Comparison of ENCODE assay signal across 8 mouse cellular contexts in the genomic region with DNA sequence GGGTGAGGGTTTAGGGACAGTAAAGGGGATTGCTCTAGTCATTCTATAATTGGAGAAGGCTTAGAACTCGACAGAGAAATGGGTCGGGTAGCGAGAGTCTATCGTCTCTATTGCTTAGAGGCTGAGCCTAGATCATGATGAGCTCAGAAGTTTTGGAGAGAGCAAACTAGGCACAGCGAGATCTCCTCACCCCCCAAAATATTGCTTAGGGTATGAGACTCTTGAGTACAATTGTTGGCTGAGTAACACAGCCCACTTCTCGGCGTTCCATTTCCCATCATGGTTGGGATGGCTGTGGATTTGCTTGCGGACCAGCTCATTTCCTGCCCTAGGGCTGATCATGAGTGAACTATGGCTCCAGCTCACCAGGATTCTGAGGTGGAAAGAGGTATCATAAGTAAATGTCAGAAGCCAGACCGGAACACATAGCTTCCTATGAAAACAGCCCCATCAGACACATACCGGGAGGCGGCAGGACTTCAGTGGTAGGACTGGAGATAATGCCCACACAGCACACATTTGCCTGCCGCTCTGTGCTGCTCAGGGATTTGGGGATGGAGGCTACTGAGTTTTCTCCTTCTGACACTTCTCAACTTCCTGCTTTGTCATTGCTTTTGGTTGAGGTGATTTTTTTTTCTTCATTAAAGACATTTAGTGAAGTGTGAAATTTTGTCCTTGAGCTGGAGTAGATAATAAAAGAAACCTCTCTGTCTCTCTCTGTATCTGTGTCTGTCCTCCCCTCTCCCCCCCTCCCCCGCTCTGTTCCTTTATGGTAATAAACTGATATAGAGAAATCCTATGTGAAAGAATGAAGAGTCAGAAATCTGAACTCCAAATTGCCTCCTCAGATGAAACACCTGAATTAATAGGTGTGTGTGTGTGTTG. TPM values are rescaled to one million over a fixed set of nuclear protein-coding genes. Genes with fewer than 3 reads are reported as not detected.
DNase-seq lines count a peak whose midpoint lies in the region; ATAC-seq and TF ChIP-seq lines count a peak whose summit lies in the region.

No protein-coding gene starts in this region.

- peaks cover 10% of the 10 kb centered on the region for H3K36me3 ChIP-seq in lung, embryonic 14.5 days (ENCODE audit: insufficient read depth)
- peaks cover 7% of the 10 kb centered on the region for H3K36me3 ChIP-seq in hindbrain, embryonic 12.5 days
- H3K36me3 ChIP-seq in midbrain, embryonic 10.5 days: peaks cover 16% of the 10 kb centered on the region

- no peaks in the 10 kb centered on the region for H3K27me3 ChIP-seq in lung, embryonic 14.5 days (ENCODE audit: insufficient read depth, low read length)
- peaks cover 27% of the 10 kb centered on the region for H3K27me3 ChIP-seq in hindbrain, embryonic 12.5 days
- peaks cover 22% of the 10 kb centered on the region for H3K27me3 ChIP-seq in midbrain, embryonic 10.5 days (ENCODE audit: low read depth, poor library complexity, severe bottlenecking)

- H3K4me2 ChIP-seq in lung, embryonic 14.5 days: peak overlapping the region; percentile 80
- H3K4me2 ChIP-seq in hindbrain, embryonic 12.5 days (replicated peaks): peak overlapping the region; percentile 72

- peak overlapping the region; percentile 74 for H3K4me3 ChIP-seq in lung, embryonic 14.5 days (ENCODE audit: low read depth, low read length)
- H3K4me3 ChIP-seq in cortical plate, adult 2 months (ENCODE audit: insufficient read depth, low read length): peak overlapping the region; percentile 76
- H3K4me3 ChIP-seq in hindbrain, embryonic 12.5 days: peak overlapping the region; percentile 76
- peak overlapping the region; percentile 81 for H3K4me3 ChIP-seq in midbrain, embryonic 10.5 days

- peak; percentile 30; the same call in 1 of the 2 replicates for ATAC-seq in lung, embryonic 14.5 days (ENCODE audit: insufficient read depth)
- ATAC-seq in hindbrain, embryonic 12.5 days (ENCODE audit: low FRiP score): no peak; the same call in none of the 2 replicates

- no peak for DNase-seq in lung, embryonic 14.5 days
- DNase-seq in lung, postnatal 14 days: no peak
- no peak for DNase-seq in midbrain, embryonic 10.5 days (ENCODE audit: low spot score)
- DNase-seq in adrenal gland, adult 8-10 months: no peak
- no peak for DNase-seq in embryo, embryonic 10 days (ENCODE audit: low spot score)
- DNase-seq in cerebellum, adult 18-20 months: no peak

- 0 out of 2 replicates have a peak, but pooled peaks have one; percentile 25 for TF ChIP-seq POLR2A in cortical plate, adult 2 months (IDR thresholded peaks at IDR 0.05; ENCODE audit: extremely low read depth, insufficient read depth, low read length)

- peak overlapping the region; percentile 88; the same call in 1 of the 2 replicates for H3K27ac ChIP-seq in lung, embryonic 14.5 days (ENCODE audit: low read depth)
- peak overlapping the region; percentile 96 for H3K27ac ChIP-seq in cortical plate, adult 2 months (ENCODE audit: insufficient read depth, low read length)
- H3K27ac ChIP-seq in hindbrain, embryonic 12.5 days: no peak overlapping the region
- peak overlapping the region; percentile 98 for H3K27ac ChIP-seq in midbrain, embryonic 10.5 days (replicated peaks)

- TF ChIP-seq CTCF in lung, embryonic 14.5 days (IDR thresholded peaks at IDR 0.05; ENCODE audit: low read depth): no peak
- TF ChIP-seq CTCF in cortical plate, adult 2 months (IDR thresholded peaks at IDR 0.05; ENCODE audit: extremely low read depth, insufficient read depth, low read length): no peak

- H3K9ac ChIP-seq in lung, embryonic 14.5 days: peak overlapping the region; percentile 82
- H3K9ac ChIP-seq in hindbrain, embryonic 12.5 days: peak overlapping the region; percentile 77

- WGBS in lung, embryonic 14.5 days: 11% methylated on average over 13 of the region's 13 CpGs
- WGBS in hindbrain, embryonic 12.5 days: 19% methylated on average over 13 of the region's 13 CpGs
- 20% methylated on average over 13 of the region's 13 CpGs for WGBS in midbrain, embryonic 10.5 days

- H3K4me1 ChIP-seq in lung, embryonic 14.5 days (ENCODE audit: insufficient read depth): no peaks in the 10 kb centered on the region
- H3K4me1 ChIP-seq in cortical plate, adult 2 months (ENCODE audit: control insufficient read depth, insufficient read depth, low read length): 0 out of 2 replicates have a peak, but pooled peaks cover 3% of the 10 kb centered on the region
- H3K4me1 ChIP-seq in hindbrain, embryonic 12.5 days: peaks cover 17% of the 10 kb centered on the region
- H3K4me1 ChIP-seq in midbrain, embryonic 10.5 days: peaks cover 24% of the 10 kb centered on the region

- H3K9me3 ChIP-seq in lung, embryonic 14.5 days (ENCODE audit: low read depth, low read length): no peaks in the 10 kb centered on the region
- no peaks in the 10 kb centered on the region for H3K9me3 ChIP-seq in hindbrain, embryonic 12.5 days (replicated peaks)
- no peaks in the 10 kb centered on the region for H3K9me3 ChIP-seq in midbrain, embryonic 10.5 days (replicated peaks)

RNA-seq across cellular contexts. Expression of a gene that starts 0.6 kb away (rescaled TPM):
- polyA plus RNA-seq in lung, embryonic 14.5 days (2014; fragmentation: Nextera tagmentation; extraction: Ambion mirVana): 1.8 and 1.9 TPM in 2 replicates
- 3.0 and 3.6 TPM in 2 replicates for polyA plus RNA-seq in cortical plate, adult 2 months (2012; rRNA removed)
- 1.7 and 3.4 TPM in 2 replicates for polyA plus RNA-seq in hindbrain, embryonic 12.5 days (2016; fragmentation: Nextera tagmentation; extraction: Ambion mirVana)
- 2.2 and 2.7 TPM in 2 replicates for polyA plus RNA-seq in midbrain, embryonic 10.5 days (2016; fragmentation: Nextera tagmentation; extraction: Ambion mirVana)
- 1 to 10 TPM in 1 of 4 experiments, under 1 TPM in 3; 0.59 to 1.5 (median 0.70) TPM for total RNA-seq in adrenal gland, adult 8-10 months (2022)

RNA-seq across cellular contexts. Expression of a gene that starts 0.8 kb away (rescaled TPM):
- polyA plus RNA-seq in lung, embryonic 14.5 days (2014; fragmentation: Nextera tagmentation; extraction: Ambion mirVana): 218 and 242 TPM in 2 replicates
- 94.0 and 101 TPM in 2 replicates for polyA plus RNA-seq in cortical plate, adult 2 months (2012; rRNA removed)
- polyA plus RNA-seq in hindbrain, embryonic 12.5 days (2016; fragmentation: Nextera tagmentation; extraction: Ambion mirVana): 208 TPM in 2 replicates
- polyA plus RNA-seq in midbrain, embryonic 10.5 days (2016; fragmentation: Nextera tagmentation; extraction: Ambion mirVana): 334 and 339 TPM in 2 replicates
- total RNA-seq in adrenal gland, adult 8-10 months (2022): 10 to 100 TPM; 62.2 to 95.9 (median 82.0) TPM

RNA-seq across cellular contexts. Expression of a gene that starts 3.4 kb away (rescaled TPM):
- polyA plus RNA-seq in lung, embryonic 14.5 days (2014; fragmentation: Nextera tagmentation; extraction: Ambion mirVana): not detected in 2 replicates
- 0.13 TPM in 2 replicates for polyA plus RNA-seq in cortical plate, adult 2 months (2012; rRNA removed)
- polyA plus RNA-seq in hindbrain, embryonic 12.5 days (2016; fragmentation: Nextera tagmentation; extraction: Ambion mirVana): not detected in 2 replicates
- polyA plus RNA-seq in midbrain, embryonic 10.5 days (2016; fragmentation: Nextera tagmentation; extraction: Ambion mirVana): not detected in 2 replicates
- total RNA-seq in adrenal gland, adult 8-10 months (2022): under 1 TPM in 2 of 4 experiments, not detected in 2; 0.19 to 0.22 TPM

RNA-seq across cellular contexts. Expression of a gene that starts 19.2 kb away (rescaled TPM):
- polyA plus RNA-seq in lung, embryonic 14.5 days (2014; fragmentation: Nextera tagmentation; extraction: Ambion mirVana): 0.20 and 0.41 TPM in 2 replicates
- polyA plus RNA-seq in cortical plate, adult 2 months (2012; rRNA removed): 179 and 186 TPM in 2 replicates
- polyA plus RNA-seq in hindbrain, embryonic 12.5 days (2016; fragmentation: Nextera tagmentation; extraction: Ambion mirVana): 0.12 TPM in 1 of 2 replicates, not detected in the other
- 0.05 and 0.09 TPM in 2 replicates for polyA plus RNA-seq in midbrain, embryonic 10.5 days (2016; fragmentation: Nextera tagmentation; extraction: Ambion mirVana)
- total RNA-seq in adrenal gland, adult 8-10 months (2022): 1 to 10 TPM; 1.0 to 1.8 (median 1.8) TPM

RNA-seq across cellular contexts. Expression of a gene that starts 43.4 kb away (rescaled TPM):
- 11.7 and 13.3 TPM in 2 replicates for polyA plus RNA-seq in lung, embryonic 14.5 days (2014; fragmentation: Nextera tagmentation; extraction: Ambion mirVana)
- 0.17 and 0.40 TPM in 2 replicates for polyA plus RNA-seq in cortical plate, adult 2 months (2012; rRNA removed)
- 6.6 and 7.8 TPM in 2 replicates for polyA plus RNA-seq in hindbrain, embryonic 12.5 days (2016; fragmentation: Nextera tagmentation; extraction: Ambion mirVana)
- polyA plus RNA-seq in midbrain, embryonic 10.5 days (2016; fragmentation: Nextera tagmentation; extraction: Ambion mirVana): 12.4 and 14.0 TPM in 2 replicates
- total RNA-seq in adrenal gland, adult 8-10 months (2022): 1 to 10 TPM in 1 of 4 experiments, under 1 TPM in 3; 0.74 to 1.5 (median 0.91) TPM
